Mouse (Mus musculus): ENCODE results near the gene Hdac9.

DNA sequence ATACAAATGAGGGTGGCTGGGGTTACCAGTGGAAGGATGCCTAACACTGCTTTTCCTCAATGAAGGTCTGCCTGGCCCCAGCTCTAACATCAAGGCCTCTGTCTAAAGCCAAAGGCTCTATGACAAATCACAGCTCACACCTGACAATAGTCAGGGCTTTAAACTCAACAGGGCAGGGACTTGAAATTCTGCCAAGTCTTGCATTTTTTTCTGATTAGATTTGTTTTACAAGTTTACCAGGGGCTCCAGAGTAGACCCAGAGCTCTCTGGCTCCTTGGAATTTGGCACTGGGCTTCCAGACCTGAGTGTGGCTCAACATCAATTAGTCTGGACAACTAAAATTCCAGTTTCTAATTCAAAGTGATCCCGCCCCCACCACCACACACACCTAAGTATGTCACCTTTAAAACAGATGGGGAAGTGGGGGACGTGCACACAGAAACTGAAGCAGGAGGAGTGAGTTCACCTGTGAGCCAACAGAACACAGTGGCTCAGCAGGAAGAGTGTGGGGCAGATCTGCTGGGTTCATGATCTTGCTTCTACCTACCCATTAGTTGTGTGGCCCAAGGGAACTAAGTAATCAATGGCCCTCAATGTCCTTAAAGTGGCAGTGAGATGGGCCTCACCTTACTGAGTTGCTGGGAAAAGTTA lies 829.5 kb downstream of the Hdac9 start:
- TF ChIP-seq TAL1 (conservative IDR thresholded peaks at IDR 0.05; ENCODE audit: low read depth, low read length) (no peak), CTCF (IDR thresholded peaks at IDR 0.05; ENCODE audit: low read depth, low read length) (no peak), GATA1 (IDR thresholded peaks at IDR 0.05; ENCODE audit: borderline replicate concordance, low read length) (no peak), POLR2AphosphoS5 (IDR thresholded peaks at IDR 0.05; ENCODE audit: insufficient replicate concordance, low read depth, low read length) (no peak), GATA2 (IDR thresholded peaks at IDR 0.05; ENCODE audit: borderline replicate concordance, low read depth, low read length) (no peak)
